Mouse (Mus musculus): ENCODE results near the gene Olfr802. TPM values are rescaled to one million over a fixed set of nuclear protein-coding genes. Genes with fewer than 3 reads are reported as not detected.

The Olfr802 gene
- polyA plus RNA-seq (2015; fragmentation: Nextera tagmentation; extraction: Ambion mirVana) = not detected in 2 replicates

- H3K36me3 ChIP-seq (ENCODE audit: control insufficient read depth, insufficient read depth) = no peaks in the 10 kb centered on the region
- WGBS = 50% methylated on average over 1 of the region's 1 CpGs
Observed at GRCm38 (mm10) chr10:129688069-129688468, at the start of gene Olfr802. Olfr802 (minus strand) TSS chr10:129688169.

GRCm38 (mm10) chr10:129729275-129729674 lies 41.3 kb upstream of the Olfr802 start, which contains the start of gene Olfr805:
Olfr805 (minus strand) TSS chr10:129729375.
- WGBS = 87% methylated on average over 2 of the region's 2 CpGs
- Histone ChIP-seq H3K4me3 (ENCODE audit: low read length) (no peak within 1 kb of the TSS), H3K4me2 (ENCODE audit: low read depth, low read length) (no peak within 1 kb of the TSS), H3K9me3 (replicated peaks; ENCODE audit: control insufficient read depth, low read length) (0 out of 2 replicates have a peak, but pooled peaks cover 3% of the 10 kb centered on the region), H3K9ac (ENCODE audit: low read length) (no peak within 1 kb of the TSS), H3K27ac (ENCODE audit: low read length) (no peak within 1 kb of the TSS), H3K27me3 (ENCODE audit: control insufficient read depth, insufficient read depth, low read length) (no peaks in the 10 kb centered on the region), H3K4me1 (ENCODE audit: control insufficient read depth, insufficient read depth, low read length) (no peaks in the 10 kb centered on the region), H3K36me3 (ENCODE audit: control insufficient read depth, insufficient read depth) (no peaks in the 10 kb centered on the region)
- ATAC-seq (replicated peaks; ENCODE audit: extremely low read depth, insufficient read depth, low FRiP score) = no peak

More at GRCm38 (mm10) chr10:129688069-129688468, at the start of gene Olfr802:
- Histone ChIP-seq H3K27me3 (ENCODE audit: control insufficient read depth, insufficient read depth, low read length) (no peaks in the 10 kb centered on the region), H3K4me3 (ENCODE audit: low read length) (no peak within 1 kb of the TSS), H3K4me1 (ENCODE audit: control insufficient read depth, insufficient read depth, low read length) (no peaks in the 10 kb centered on the region), H3K4me2 (ENCODE audit: low read depth, low read length) (no peak within 1 kb of the TSS), H3K9ac (ENCODE audit: low read length) (no peak within 1 kb of the TSS), H3K9me3 (replicated peaks; ENCODE audit: control insufficient read depth, low read length) (no peaks in the 10 kb centered on the region), H3K27ac (ENCODE audit: low read length) (no peak within 1 kb of the TSS)
- no peak for ATAC-seq (replicated peaks; ENCODE audit: extremely low read depth, insufficient read depth, low FRiP score)

GRCm38 (mm10) chr10:129702910-129703309 lies 14.9 kb upstream of the Olfr802 start, which contains the start of gene Olfr804:
Olfr804 (plus strand) TSS chr10:129703210.
- H3K4me2 ChIP-seq (ENCODE audit: low read depth, low read length) = no peak within 1 kb of the TSS
- no peak within 1 kb of the TSS for H3K4me3 ChIP-seq (ENCODE audit: low read length)
- no peak within 1 kb of the TSS for H3K9ac ChIP-seq (ENCODE audit: low read length)
- no peak for ATAC-seq (replicated peaks; ENCODE audit: extremely low read depth, insufficient read depth, low FRiP score)
- H3K27me3 ChIP-seq (ENCODE audit: control insufficient read depth, insufficient read depth, low read length) = no peaks in the 10 kb centered on the region
- no peaks in the 10 kb centered on the region for H3K4me1 ChIP-seq (ENCODE audit: control insufficient read depth, insufficient read depth, low read length)
- H3K27ac ChIP-seq (ENCODE audit: low read length) = no peak within 1 kb of the TSS
- H3K36me3 ChIP-seq (ENCODE audit: control insufficient read depth, insufficient read depth) = no peaks in the 10 kb centered on the region
- no peaks in the 10 kb centered on the region for H3K9me3 ChIP-seq (replicated peaks; ENCODE audit: control insufficient read depth, low read length)

- Histone ChIP-seq H3K9me3 (replicated peaks; ENCODE audit: control insufficient read depth, low read length) (no peaks in the 10 kb centered on the region), H3K36me3 (ENCODE audit: control insufficient read depth, insufficient read depth) (no peaks in the 10 kb centered on the region), H3K9ac (ENCODE audit: low read length) (no peak within 1 kb of the TSS), H3K4me2 (ENCODE audit: low read depth, low read length) (no peak within 1 kb of the TSS), H3K4me1 (ENCODE audit: control insufficient read depth, insufficient read depth, low read length) (no peaks in the 10 kb centered on the region), H3K27me3 (ENCODE audit: control insufficient read depth, insufficient read depth, low read length) (no peaks in the 10 kb centered on the region), H3K27ac (ENCODE audit: low read length) (no peak within 1 kb of the TSS), H3K4me3 (ENCODE audit: low read length) (no peak within 1 kb of the TSS)
- ATAC-seq (replicated peaks; ENCODE audit: extremely low read depth, insufficient read depth, low FRiP score) = no peak
- 59% methylated on average over 2 of the region's 2 CpGs for WGBS
Observed at GRCm38 (mm10) chr10:129694186-129694585, 6.2 kb upstream of the Olfr802 start, which contains the start of gene Olfr803. Olfr803 (minus strand) TSS chr10:129694286.

GRCm38 (mm10) chr10:129673765-129674164 lies 14.2 kb downstream of the Olfr802 start, which contains the start of gene Olfr801:
Olfr801 (minus strand) TSS chr10:129673865.
- Histone ChIP-seq H3K9ac (ENCODE audit: low read length) (no peak within 1 kb of the TSS), H3K9me3 (replicated peaks; ENCODE audit: control insufficient read depth, low read length) (no peaks in the 10 kb centered on the region), H3K27ac (ENCODE audit: low read length) (no peak within 1 kb of the TSS), H3K4me2 (ENCODE audit: low read depth, low read length) (no peak within 1 kb of the TSS), H3K4me3 (ENCODE audit: low read length) (no peak within 1 kb of the TSS), H3K36me3 (ENCODE audit: control insufficient read depth, insufficient read depth) (no peaks in the 10 kb centered on the region), H3K4me1 (ENCODE audit: control insufficient read depth, insufficient read depth, low read length) (no peaks in the 10 kb centered on the region), H3K27me3 (ENCODE audit: control insufficient read depth, insufficient read depth, low read length) (no peaks in the 10 kb centered on the region)
- WGBS = 62% methylated on average over 1 of the region's 1 CpGs
- ATAC-seq (replicated peaks; ENCODE audit: extremely low read depth, insufficient read depth, low FRiP score) = no peak

- no peak within 1 kb of the TSS for H3K9ac ChIP-seq (ENCODE audit: low read length)
- no peaks in the 10 kb centered on the region for H3K4me1 ChIP-seq (ENCODE audit: control insufficient read depth, insufficient read depth, low read length)
- H3K27me3 ChIP-seq (ENCODE audit: control insufficient read depth, insufficient read depth, low read length) = no peaks in the 10 kb centered on the region
- no peak within 1 kb of the TSS for H3K27ac ChIP-seq (ENCODE audit: low read length)
- no peak within 1 kb of the TSS for H3K4me3 ChIP-seq (ENCODE audit: low read length)
- H3K9me3 ChIP-seq (replicated peaks; ENCODE audit: control insufficient read depth, low read length) = no peaks in the 10 kb centered on the region
- H3K4me2 ChIP-seq (ENCODE audit: low read depth, low read length) = no peak within 1 kb of the TSS
- ATAC-seq (replicated peaks; ENCODE audit: extremely low read depth, insufficient read depth, low FRiP score) = no peak
- H3K36me3 ChIP-seq (ENCODE audit: control insufficient read depth, insufficient read depth) = no peaks in the 10 kb centered on the region
Observed at GRCm38 (mm10) chr10:129657394-129657793, 30.6 kb downstream of the Olfr802 start, which contains the start of gene Olfr800. Olfr800 (plus strand) TSS chr10:129657694.

GRCm38 (mm10) chr10:129651763-129652162 lies 36.2 kb downstream of the Olfr802 start:
- 64% methylated on average over 1 of the region's 1 CpGs for WGBS
- no peak overlapping the region for H3K27ac ChIP-seq (ENCODE audit: low read length)

GRCm38 (mm10) chr10:129637184-129637583 lies 50.8 kb downstream of the Olfr802 start, which contains the start of gene Olfr799:
Olfr799 (plus strand) TSS chr10:129637484.
- Histone ChIP-seq H3K4me2 (ENCODE audit: low read depth, low read length) (no peak within 1 kb of the TSS), H3K27me3 (ENCODE audit: control insufficient read depth, insufficient read depth, low read length) (no peaks in the 10 kb centered on the region), H3K27ac (ENCODE audit: low read length) (no peak within 1 kb of the TSS), H3K4me3 (ENCODE audit: low read length) (no peak within 1 kb of the TSS), H3K4me1 (ENCODE audit: control insufficient read depth, insufficient read depth, low read length) (no peaks in the 10 kb centered on the region), H3K9me3 (replicated peaks; ENCODE audit: control insufficient read depth, low read length) (no peaks in the 10 kb centered on the region), H3K9ac (ENCODE audit: low read length) (no peak within 1 kb of the TSS), H3K36me3 (ENCODE audit: control insufficient read depth, insufficient read depth) (no peaks in the 10 kb centered on the region)
- ATAC-seq (replicated peaks; ENCODE audit: extremely low read depth, insufficient read depth, low FRiP score) = no peak
- 16% methylated on average over 1 of the region's 1 CpGs for WGBS

More at GRCm38 (mm10) chr10:129651763-129652162, 36.2 kb downstream of the Olfr802 start:
- H3K9ac ChIP-seq (ENCODE audit: low read length) = no peak overlapping the region
- no peak for ATAC-seq (replicated peaks; ENCODE audit: extremely low read depth, insufficient read depth, low FRiP score)
- H3K4me2 ChIP-seq (ENCODE audit: low read depth, low read length) = no peak overlapping the region
- no peaks in the 10 kb centered on the region for H3K27me3 ChIP-seq (ENCODE audit: control insufficient read depth, insufficient read depth, low read length)
- no peaks in the 10 kb centered on the region for H3K36me3 ChIP-seq (ENCODE audit: control insufficient read depth, insufficient read depth)
- no peaks in the 10 kb centered on the region for H3K4me1 ChIP-seq (ENCODE audit: control insufficient read depth, insufficient read depth, low read length)
- no peak overlapping the region for H3K4me3 ChIP-seq (ENCODE audit: low read length)
- H3K9me3 ChIP-seq (replicated peaks; ENCODE audit: control insufficient read depth, low read length) = no peaks in the 10 kb centered on the region

- Histone ChIP-seq H3K4me3 (ENCODE audit: low read length) (no peak within 1 kb of the TSS), H3K4me1 (ENCODE audit: control insufficient read depth, insufficient read depth, low read length) (no peaks in the 10 kb centered on the region), H3K9ac (ENCODE audit: low read length) (no peak within 1 kb of the TSS), H3K9me3 (replicated peaks; ENCODE audit: control insufficient read depth, low read length) (no peaks in the 10 kb centered on the region), H3K36me3 (ENCODE audit: control insufficient read depth, insufficient read depth) (no peaks in the 10 kb centered on the region), H3K4me2 (ENCODE audit: low read depth, low read length) (no peak within 1 kb of the TSS), H3K27ac (ENCODE audit: low read length) (no peak within 1 kb of the TSS), H3K27me3 (ENCODE audit: control insufficient read depth, insufficient read depth, low read length) (no peaks in the 10 kb centered on the region)
- ATAC-seq (replicated peaks; ENCODE audit: extremely low read depth, insufficient read depth, low FRiP score) = no peak
- 61% methylated on average over 1 of the region's 1 CpGs for WGBS
Observed at GRCm38 (mm10) chr10:129627834-129628233, 60.1 kb downstream of the Olfr802 start, which contains the start of gene Olfr798. Olfr798 (minus strand) TSS chr10:129627934.

All from heart, embryonic 16.5 days (tissue).